Mouse (Mus musculus): ENCODE data around the gene Sec61a1.

DNA sequence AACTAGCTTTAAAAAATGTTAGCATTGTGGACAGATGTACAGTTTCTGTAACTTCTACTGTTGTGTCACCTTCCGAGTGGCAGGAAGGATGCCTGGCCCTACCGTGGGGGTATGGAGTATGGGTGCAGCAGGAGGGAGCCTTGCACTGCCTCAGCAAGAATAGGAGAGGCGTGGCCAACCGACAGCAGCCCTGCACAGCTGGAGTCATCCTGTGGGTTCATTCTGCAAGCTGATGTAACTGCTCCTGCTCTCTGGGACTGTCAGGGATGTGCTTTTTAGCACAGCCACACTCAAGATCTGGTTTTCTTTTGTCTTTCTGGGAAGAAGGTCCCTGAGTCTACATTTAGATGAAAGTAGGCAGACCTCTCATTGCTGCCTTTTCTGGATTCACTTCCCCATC, 38.8 kb upstream of the Sec61a1 start:
- TF ChIP-seq CTCF (IDR thresholded peaks at IDR 0.05 in 2 of 3, conservative IDR thresholded peaks at IDR 0.05 in 1 of 3; ENCODE audit: control insufficient read depth in 1 of 3, insufficient read depth in 1 of 3, low read depth in 2 of 3, low read length in 3 of 3, poor library complexity in 1 of 3, severe bottlenecking in 1 of 3) (no peak), RAD21 (IDR thresholded peaks at IDR 0.05; ENCODE audit: low read depth, low read length) (no peak), TCF12 (IDR thresholded peaks at IDR 0.05; ENCODE audit: low read depth, low read length) (no peak), ZKSCAN1 (IDR thresholded peaks at IDR 0.05; ENCODE audit: low read depth, low read length) (no peak), TAL1 (IDR thresholded peaks at IDR 0.05; ENCODE audit: low read length) (no peak), MAZ (IDR thresholded peaks at IDR 0.05; ENCODE audit: low read depth, low read length) (no peak)
